Mouse (Mus musculus) hindbrain, embryonic 13.5 days (tissue): ENCODE data around the gene Pwwp2a. TPM values are rescaled to one million over a fixed set of nuclear protein-coding genes. Genes with fewer than 3 reads are reported as not detected.
A peak's percentile ranks its signal among the peaks of the same experiment; 100 is the strongest.

Source experiments
- ATAC-seq: fragments of 200-750 bp; cut with Nextera tagmentation; 2 replicates; pipeline ENCODE4 v1.8.0; 2017; ENCODE audit warnings: moderate TSS enrichment; ENCODE audit not compliant: low FRiP score
- H3K27ac ChIP-seq: fragments of 300-500 bp; sonication (generic); 2 replicates; pipeline ENCODE4 v1.5.1; 2015; ENCODE audit warnings: inconsistent platforms, mild to moderate bottlenecking, moderate library complexity
- H3K27me3 ChIP-seq: fragments of 300-500 bp; sonication (generic); 2 replicates; pipeline ENCODE4 v1.6.1; 2015; ENCODE audit warnings: mild to moderate bottlenecking, inconsistent platforms
- H3K36me3 ChIP-seq: fragments of 300-500 bp; sonication (generic); 2 replicates; pipeline ENCODE4 v1.6.1; 2015; ENCODE audit warnings: mild to moderate bottlenecking, inconsistent platforms
- H3K4me1 ChIP-seq: fragments of 300-500 bp; sonication (generic); replicated peaks from 2 replicates; pipeline ENCODE4 v1.6.1; 2015; ENCODE audit warnings: inconsistent platforms
- H3K4me2 ChIP-seq: fragments of 300-500 bp; sonication (generic); 2 replicates; pipeline ENCODE4 v1.6.1; 2015; ENCODE audit warnings: inconsistent platforms, mild to moderate bottlenecking, moderate library complexity
- H3K4me3 ChIP-seq: fragments of 300-500 bp; sonication (generic); 2 replicates; pipeline ENCODE4 v1.5.1; 2015; ENCODE audit warnings: mild to moderate bottlenecking, inconsistent platforms
- H3K9ac ChIP-seq: fragments of 300-500 bp; sonication (generic); 2 replicates; pipeline ENCODE4 v1.6.1; 2015; ENCODE audit warnings: mild to moderate bottlenecking, inconsistent platforms
- H3K9me3 ChIP-seq: fragments of 300-500 bp; sonication (generic); 2 replicates; pipeline ENCODE4 v1.6.1; 2016; ENCODE audit warnings: inconsistent platforms
- WGBS: fragments of 180-500 bp; shearing (Covaris S2); methylation state at CpG from one replicate; pipeline ENCODE4 v1.1.7; 2015; 5-methylcytosine and 5-hydroxymethylcytosine counted together
- polyA plus RNA-seq: library from polyadenylated mRNA; unstranded; fragments of >200 nt; fragmentation: Nextera tagmentation; extraction: Ambion mirVana; gene quantifications from 2 replicates; pipeline ENCODE4 v1.2.1, GENCODE M21; 2015

Pwwp2a gene
- polyA plus RNA-seq, 1 experiment from 2014 or later = 36.3 TPM

DNA sequence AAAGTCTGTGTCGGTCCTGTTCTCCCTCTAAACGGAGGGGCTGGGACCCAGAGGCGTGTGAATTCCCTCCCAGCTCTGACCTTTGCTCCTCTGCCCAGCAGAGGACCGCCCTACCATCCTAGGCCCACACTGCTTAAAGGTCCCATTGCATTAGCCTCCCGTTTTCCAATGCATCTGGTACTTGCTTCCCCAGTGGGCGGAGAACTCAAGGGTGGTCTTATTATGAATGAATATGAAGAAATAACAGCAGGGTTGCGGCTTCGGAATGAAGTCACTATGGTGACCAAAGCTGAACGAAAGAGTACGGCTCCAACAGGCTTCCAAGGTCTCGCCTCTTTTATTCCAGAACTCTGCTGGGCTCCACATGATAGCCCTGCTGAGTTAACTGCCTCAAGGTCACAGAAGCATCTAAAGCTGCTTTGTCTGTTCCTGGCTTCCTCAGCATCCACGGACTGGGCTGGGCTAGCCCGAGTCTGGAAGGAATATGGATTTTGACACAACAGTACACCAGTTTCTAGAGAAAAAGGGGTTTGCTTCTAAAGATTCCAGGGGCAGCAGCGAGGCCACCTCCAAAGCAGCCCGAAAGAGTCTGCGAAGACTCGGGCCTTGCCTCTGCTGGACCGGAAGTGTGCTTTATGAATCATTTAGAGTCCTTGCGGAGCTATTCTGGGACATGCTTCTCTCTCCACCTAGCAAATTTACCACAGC lies 14.6 kb upstream of the Pwwp2a start:
- Histone ChIP-seq H3K27ac (peak overlapping the region; percentile 66), H3K9ac (no peak overlapping the region), H3K9me3 (no peaks in the 10 kb centered on the region), H3K4me1 (peaks cover 11% of the 10 kb centered on the region), H3K4me3 (no peak overlapping the region), H3K4me2 (no peak overlapping the region), H3K36me3 (no peaks in the 10 kb centered on the region), H3K27me3 (no peaks in the 10 kb centered on the region)
- peak; percentile 86 for ATAC-seq
- 42% methylated on average over 19 of the region's 19 CpGs for WGBS

DNA sequence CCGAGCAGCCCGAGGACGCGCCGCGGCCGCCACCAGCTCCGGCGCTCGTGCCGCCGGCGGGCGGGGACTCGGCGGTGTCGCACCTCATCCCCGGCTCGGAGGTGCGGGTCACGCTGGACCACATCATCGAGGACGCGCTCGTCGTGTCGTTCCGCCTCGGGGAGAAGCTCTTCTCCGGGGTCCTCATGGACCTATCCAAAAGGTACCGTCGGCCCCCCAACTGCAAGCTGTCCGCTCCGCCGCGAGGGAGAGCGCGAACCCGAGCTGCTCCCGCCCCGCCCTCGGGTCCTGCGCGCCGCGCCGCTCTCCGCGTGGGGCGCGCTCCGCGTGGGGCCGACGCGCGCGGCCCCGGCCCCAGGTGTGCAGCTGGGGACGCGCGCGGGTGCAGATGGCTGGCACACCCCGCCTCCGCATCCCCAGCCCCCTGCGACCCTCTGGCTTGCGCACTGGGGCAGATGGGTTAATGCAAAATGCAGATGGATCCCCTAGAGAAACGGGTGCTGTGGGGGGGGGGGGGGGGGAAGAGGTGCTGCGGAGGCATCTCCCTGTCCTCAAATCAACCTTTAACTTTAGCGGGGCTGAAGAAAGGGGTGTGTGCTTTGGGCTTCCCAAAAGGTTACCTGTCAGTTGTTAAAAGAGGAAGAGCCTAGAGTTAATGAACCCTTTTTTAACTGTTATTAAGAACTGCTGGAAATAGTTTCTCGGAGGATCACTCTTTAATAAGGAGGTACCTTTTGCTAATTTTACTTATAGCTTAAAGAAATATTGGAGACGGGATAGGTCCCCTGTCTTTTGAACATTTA lies 818 bp downstream of the Pwwp2a start:
- 1% methylated on average over 69 of the region's 72 CpGs for WGBS
- peak overlapping the region; percentile 93 for H3K4me3 ChIP-seq
- peak overlapping the region; percentile 97 for H3K9ac ChIP-seq
- H3K27ac ChIP-seq = peak overlapping the region; percentile 98
- H3K36me3 ChIP-seq = no peaks in the 10 kb centered on the region; the same call in 1 of the 2 replicates
- peaks cover 28% of the 10 kb centered on the region for H3K4me1 ChIP-seq
- H3K4me2 ChIP-seq = peak overlapping the region; percentile 68
- H3K9me3 ChIP-seq = no peaks in the 10 kb centered on the region
- no peaks in the 10 kb centered on the region for H3K27me3 ChIP-seq
- peak; percentile 34 for ATAC-seq

DNA sequence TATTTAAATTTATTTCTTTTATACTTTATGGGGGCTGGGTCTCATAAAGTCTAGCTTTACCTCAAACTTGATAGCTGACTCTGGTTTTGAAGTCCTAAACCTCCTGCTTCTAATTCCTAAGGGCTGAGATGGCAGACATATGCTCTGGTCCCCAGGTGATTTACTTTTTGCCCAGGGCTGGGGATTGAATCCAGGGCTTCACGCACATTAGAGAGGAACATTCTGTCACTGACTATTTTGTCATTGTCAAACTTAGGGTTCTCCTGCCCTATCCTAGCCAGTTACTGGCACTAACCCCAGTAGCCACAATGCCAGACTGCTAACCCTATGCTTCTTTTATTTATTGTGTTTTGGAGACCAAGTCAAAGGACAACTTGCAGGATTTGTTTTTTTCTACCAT lies 7.1 kb downstream of the Pwwp2a start:
- H3K27me3 ChIP-seq = no peaks in the 10 kb centered on the region
- peaks cover 16% of the 10 kb centered on the region for H3K4me1 ChIP-seq
- H3K27ac ChIP-seq = no peak overlapping the region
- no peak overlapping the region for H3K4me2 ChIP-seq
- no peak for ATAC-seq
- no peaks in the 10 kb centered on the region for H3K9me3 ChIP-seq
- H3K9ac ChIP-seq = no peak overlapping the region
- no peak overlapping the region for H3K4me3 ChIP-seq
- peaks cover 26% of the 10 kb centered on the region for H3K36me3 ChIP-seq
- 57% methylated on average over 1 of the region's 1 CpGs for WGBS

DNA sequence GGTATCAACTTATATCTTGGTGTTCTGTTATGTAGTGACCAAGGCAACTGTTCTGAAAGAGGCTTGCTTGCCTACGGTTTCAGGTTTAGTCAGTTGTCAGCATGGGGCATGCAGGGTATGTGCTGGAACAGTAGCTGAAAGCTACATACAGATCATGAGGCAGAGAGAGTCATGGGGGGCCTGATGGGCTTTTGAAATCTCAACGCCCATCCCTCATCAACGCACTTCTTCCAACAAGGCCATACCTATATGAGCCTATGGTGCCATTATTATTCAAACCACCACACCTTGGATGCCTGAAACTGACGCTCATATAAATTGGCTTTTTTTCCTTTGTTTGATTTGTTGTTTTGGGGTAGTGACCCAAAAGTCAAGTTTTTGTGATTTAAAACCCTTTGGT lies 14.8 kb downstream of the Pwwp2a start:
- Histone ChIP-seq H3K4me3 (no peak overlapping the region), H3K4me1 (no peaks in the 10 kb centered on the region), H3K27me3 (no peaks in the 10 kb centered on the region), H3K4me2 (no peak overlapping the region), H3K9ac (no peak overlapping the region), H3K36me3 (peaks cover 62% of the 10 kb centered on the region), H3K9me3 (no peaks in the 10 kb centered on the region), H3K27ac (no peak overlapping the region)
- ATAC-seq = no peak
- WGBS = 74% methylated on average over 4 of the region's 4 CpGs

DNA sequence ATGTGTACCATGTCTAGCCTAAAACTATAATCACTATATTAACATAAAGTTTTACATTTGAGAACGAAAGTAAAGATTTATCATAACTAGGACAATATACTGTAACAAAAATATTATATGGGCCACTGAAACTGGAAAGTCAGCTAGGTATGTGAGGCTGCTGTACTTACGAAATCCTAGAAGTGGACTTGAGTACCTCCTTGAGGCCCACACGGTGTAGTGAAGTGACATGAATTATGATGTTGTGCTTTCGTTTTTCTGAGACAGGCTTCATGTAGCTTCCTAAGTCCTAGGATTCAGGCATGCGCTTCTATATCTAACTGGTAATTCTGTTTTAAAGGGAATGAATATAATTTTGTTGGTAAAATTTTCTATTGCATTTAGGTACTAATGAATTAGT lies 16.8 kb downstream of the Pwwp2a start:
- Histone ChIP-seq H3K9me3 (no peaks in the 10 kb centered on the region), H3K4me2 (no peak overlapping the region), H3K4me3 (no peak overlapping the region), H3K27me3 (no peaks in the 10 kb centered on the region), H3K27ac (no peak overlapping the region), H3K4me1 (no peaks in the 10 kb centered on the region), H3K9ac (no peak overlapping the region), H3K36me3 (peaks cover 46% of the 10 kb centered on the region)
- no peak for ATAC-seq
- 90% methylated on average over 5 of the region's 5 CpGs for WGBS

DNA sequence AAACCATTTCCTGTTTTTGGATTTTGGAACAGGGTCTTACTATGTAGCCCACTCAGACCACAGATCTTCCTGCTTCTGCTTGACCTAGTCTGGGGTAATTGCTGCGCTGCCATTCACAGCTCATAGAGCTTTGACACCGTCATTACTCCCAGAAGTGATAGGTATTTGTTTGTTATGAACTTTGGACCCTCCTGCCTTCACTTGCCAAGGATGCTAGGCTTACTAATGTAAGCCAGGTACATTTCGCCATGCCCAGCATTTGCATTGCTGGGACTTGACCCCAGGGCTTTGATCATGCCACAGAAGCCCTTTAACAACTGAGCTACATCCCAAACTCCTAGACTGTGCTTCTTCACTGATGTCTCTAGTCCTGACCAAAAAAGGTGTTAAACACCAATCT lies 18.5 kb downstream of the Pwwp2a start:
- 99% methylated on average over 3 of the region's 3 CpGs for WGBS
- Histone ChIP-seq H3K4me1 (no peaks in the 10 kb centered on the region), H3K4me2 (no peak overlapping the region), H3K4me3 (no peak overlapping the region), H3K9me3 (no peaks in the 10 kb centered on the region), H3K27me3 (no peaks in the 10 kb centered on the region), H3K9ac (no peak overlapping the region), H3K27ac (no peak overlapping the region), H3K36me3 (peaks cover 50% of the 10 kb centered on the region)
- no peak for ATAC-seq

DNA sequence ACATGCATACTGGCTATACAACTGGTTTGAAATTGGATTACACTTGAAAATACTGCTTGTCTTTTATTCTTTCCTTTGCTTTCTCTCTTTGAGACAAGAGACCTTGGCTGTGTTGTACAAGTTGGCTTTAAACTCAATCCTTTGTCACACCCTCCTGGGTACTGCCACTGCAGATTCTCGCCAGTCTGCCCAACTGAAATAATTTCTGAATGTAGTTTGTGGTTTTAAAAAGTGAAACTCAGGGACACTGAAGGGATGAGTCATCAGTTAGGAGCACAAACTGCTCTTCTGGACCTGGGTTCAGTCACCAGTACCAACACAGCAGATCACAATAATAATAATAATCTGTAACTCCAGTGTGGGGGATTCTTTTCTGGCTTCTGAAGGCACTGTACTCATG lies 21.8 kb downstream of the Pwwp2a start:
- H3K36me3 ChIP-seq = peaks cover 48% of the 10 kb centered on the region
- no peaks in the 10 kb centered on the region for H3K27me3 ChIP-seq
- H3K27ac ChIP-seq = no peak overlapping the region
- no peak overlapping the region for H3K4me2 ChIP-seq
- H3K9me3 ChIP-seq = no peaks in the 10 kb centered on the region
- WGBS = 90% methylated on average over 1 of the region's 1 CpGs
- H3K9ac ChIP-seq = no peak overlapping the region
- H3K4me3 ChIP-seq = no peak overlapping the region
- no peak for ATAC-seq
- H3K4me1 ChIP-seq = no peaks in the 10 kb centered on the region

DNA sequence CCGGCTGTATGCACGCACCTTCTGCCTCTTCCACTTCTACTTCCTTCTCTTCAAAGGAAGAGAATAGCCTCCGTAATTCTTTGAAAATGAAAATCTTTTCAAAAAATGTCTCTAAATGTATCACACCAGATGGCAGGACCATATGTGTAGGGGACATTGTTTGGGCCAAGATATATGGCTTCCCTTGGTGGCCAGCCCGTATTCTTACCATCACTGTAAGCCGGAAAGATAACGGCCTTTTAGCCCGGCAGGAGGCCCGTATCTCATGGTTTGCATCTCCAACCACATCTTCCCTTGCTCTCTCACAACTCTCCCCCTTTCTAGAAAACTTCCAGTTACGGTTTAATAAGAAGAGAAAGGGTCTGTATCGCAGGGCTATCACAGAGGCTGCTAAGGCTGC lies 24.0 kb downstream of the Pwwp2a start:
- Histone ChIP-seq H3K27me3 (no peaks in the 10 kb centered on the region), H3K36me3 (peaks cover 34% of the 10 kb centered on the region), H3K4me3 (no peak overlapping the region), H3K4me1 (no peaks in the 10 kb centered on the region), H3K9ac (no peak overlapping the region), H3K9me3 (no peaks in the 10 kb centered on the region), H3K4me2 (no peak overlapping the region), H3K27ac (no peak overlapping the region)
- WGBS = 87% methylated on average over 10 of the region's 10 CpGs
- no peak for ATAC-seq

DNA sequence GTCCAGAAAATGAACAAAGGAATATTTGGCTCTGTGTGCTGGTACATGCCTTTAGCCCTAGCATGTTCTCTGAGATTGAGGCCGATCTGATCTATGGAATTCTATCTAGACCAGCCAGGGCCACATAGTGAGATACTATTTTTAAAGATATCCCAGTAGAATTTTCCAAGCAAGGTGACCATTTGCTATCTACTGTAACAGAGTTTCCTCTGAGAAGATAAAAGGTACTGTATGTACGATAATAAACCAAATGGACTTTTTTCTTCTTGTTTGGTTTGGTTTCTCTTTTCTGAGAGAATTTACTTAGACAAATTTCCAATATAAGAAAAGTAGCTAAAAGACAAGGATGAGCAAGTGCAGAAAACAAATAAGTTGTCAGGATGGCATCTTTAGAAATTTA lies 26.6 kb downstream of the Pwwp2a start:
- Histone ChIP-seq H3K9me3 (no peaks in the 10 kb centered on the region), H3K4me2 (no peak overlapping the region), H3K36me3 (peaks cover 31% of the 10 kb centered on the region), H3K27ac (no peak overlapping the region), H3K4me1 (no peaks in the 10 kb centered on the region), H3K9ac (no peak overlapping the region), H3K4me3 (no peak overlapping the region), H3K27me3 (no peaks in the 10 kb centered on the region)
- no peak for ATAC-seq
- 94% methylated on average over 2 of the region's 2 CpGs for WGBS

DNA sequence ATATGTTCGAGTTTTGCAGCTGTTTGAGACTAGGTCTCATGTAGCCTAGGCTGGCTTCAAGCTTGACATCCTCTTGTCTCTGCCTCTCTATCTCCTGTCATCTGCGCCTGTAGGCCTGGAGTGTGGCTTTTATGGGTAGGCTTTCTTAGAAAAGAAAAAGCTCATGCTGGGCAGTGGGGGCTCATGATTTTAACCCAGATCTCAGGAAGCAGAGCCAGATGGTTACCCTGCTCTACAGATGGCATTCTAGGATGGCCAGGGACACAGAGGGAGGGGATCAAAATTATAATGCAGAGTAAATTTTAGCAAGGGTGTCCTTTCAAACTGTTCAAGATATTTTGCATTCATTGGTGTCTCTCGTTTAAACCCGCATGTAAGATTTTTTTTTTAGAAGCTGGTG lies 30.4 kb downstream of the Pwwp2a start:
- H3K9ac ChIP-seq = no peak overlapping the region
- H3K36me3 ChIP-seq = peaks cover 19% of the 10 kb centered on the region
- H3K9me3 ChIP-seq = no peaks in the 10 kb centered on the region
- no peak overlapping the region for H3K4me3 ChIP-seq
- 95% methylated on average over 4 of the region's 4 CpGs for WGBS
- no peak overlapping the region for H3K27ac ChIP-seq
- no peaks in the 10 kb centered on the region for H3K4me1 ChIP-seq
- ATAC-seq = no peak
- H3K4me2 ChIP-seq = no peak overlapping the region
- H3K27me3 ChIP-seq = no peaks in the 10 kb centered on the region

DNA sequence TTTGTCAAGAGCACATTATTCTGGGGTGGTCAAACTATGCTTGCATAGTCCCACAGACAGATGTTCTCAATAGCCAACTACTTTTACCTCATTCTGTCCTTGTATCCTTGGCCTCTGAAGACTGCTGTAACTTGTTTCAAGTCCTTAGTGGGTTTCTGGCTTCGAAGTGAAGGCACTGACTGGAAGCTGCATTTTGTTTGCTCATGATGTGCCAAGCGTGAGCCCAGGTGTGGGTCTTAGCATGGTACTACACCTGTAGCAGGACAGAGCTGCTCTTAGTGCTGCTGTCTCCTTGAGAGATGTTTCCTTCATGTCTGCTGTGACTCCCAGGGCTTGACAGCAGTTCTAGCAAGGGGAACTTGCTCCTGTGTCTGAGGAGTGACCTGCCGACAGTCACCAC lies 41.6 kb downstream of the Pwwp2a start:
- Histone ChIP-seq H3K4me1 (no peaks in the 10 kb centered on the region), H3K9me3 (no peaks in the 10 kb centered on the region), H3K27ac (no peak overlapping the region), H3K4me3 (no peak overlapping the region), H3K4me2 (no peak overlapping the region), H3K9ac (no peak overlapping the region), H3K36me3 (peaks cover 43% of the 10 kb centered on the region), H3K27me3 (no peaks in the 10 kb centered on the region)
- ATAC-seq = no peak
- 94% methylated on average over 3 of the region's 3 CpGs for WGBS

DNA sequence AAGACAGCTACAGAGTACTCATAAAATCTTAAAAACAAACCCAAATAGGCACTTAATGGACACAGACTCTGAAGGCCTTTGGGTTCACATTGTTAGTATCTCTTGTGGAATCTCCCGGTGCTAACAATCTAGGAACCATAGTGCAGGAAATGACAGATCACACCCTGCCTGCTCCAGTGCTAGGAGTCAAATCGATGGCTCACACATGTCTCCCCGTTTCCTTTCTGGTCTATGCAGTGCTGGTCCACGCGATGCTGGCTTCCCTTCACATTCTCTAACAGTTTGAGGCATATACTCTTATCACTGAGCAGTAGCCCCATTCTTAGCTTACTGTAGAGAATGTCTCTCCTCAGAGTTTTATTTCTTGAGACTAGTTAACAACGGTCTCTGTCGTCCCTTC lies 46.0 kb downstream of the Pwwp2a start:
- Histone ChIP-seq H3K4me2 (no peak overlapping the region), H3K9me3 (no peaks in the 10 kb centered on the region), H3K9ac (no peak overlapping the region), H3K4me3 (no peak overlapping the region), H3K27me3 (no peaks in the 10 kb centered on the region), H3K4me1 (no peaks in the 10 kb centered on the region), H3K27ac (no peak overlapping the region), H3K36me3 (peaks cover 59% of the 10 kb centered on the region)
- WGBS = 87% methylated on average over 7 of the region's 7 CpGs
- no peak for ATAC-seq
